Comparison of ENCODE assay signal across 25 mouse cellular contexts in the genomic region with DNA sequence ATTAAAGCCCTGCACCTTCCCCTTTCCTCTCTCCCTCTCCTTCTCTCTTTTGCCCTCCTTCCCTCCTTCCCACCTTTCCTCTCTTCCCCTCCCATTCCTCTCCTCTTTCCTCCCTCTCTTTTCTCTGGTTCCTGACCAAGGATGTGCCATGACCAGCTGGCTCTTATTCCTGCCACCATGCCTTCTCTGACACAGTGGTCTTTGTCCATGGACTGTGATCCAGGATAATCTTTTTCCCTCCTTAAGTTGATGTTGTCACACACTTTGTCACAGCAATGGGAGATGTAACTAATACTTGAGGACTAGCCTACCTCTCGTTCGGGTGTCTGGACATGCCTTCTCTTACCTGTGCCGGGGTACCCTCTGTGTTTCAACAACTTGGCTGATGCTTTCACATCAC.
DNase-seq lines count a peak whose midpoint lies in the region; ATAC-seq and TF ChIP-seq lines count a peak whose summit lies in the region.
"Had no signal": no experiment of that assay in that cellular context is flagged by ENCODE, and none has a peak within 500 bp of the region (broad histone marks: within the 10 kb centered on the region; RNA-seq: fewer than 3 reads in every experiment).

No protein-coding gene starts in this region.

- TF ChIP-seq CTCF in lung, postnatal 0 days (IDR thresholded peaks at IDR 0.05), result no peak

- TF ChIP-seq EP300 in lung, postnatal 0 days (IDR thresholded peaks at IDR 0.05), result no peak

- no peak overlapping the region for H3K27ac ChIP-seq in heart, embryonic 11.5 days (ENCODE audit: low read depth, low read length)
- peak overlapping the region; percentile 56 for H3K27ac ChIP-seq in lung, embryonic 15.5 days
- H3K27ac ChIP-seq in lung, postnatal 0 days (ENCODE audit: low read length), result no peak overlapping the region
- H3K27ac ChIP-seq: forebrain, embryonic 10.5 days; forebrain, embryonic 13.5 days; heart, embryonic 13.5 days; hindbrain, embryonic 15.5 days had no signal

- 71% methylated on average over 3 of the region's 3 CpGs for WGBS in heart, embryonic 11.5 days (ENCODE audit: insufficient replicate concordance)
- 50% methylated on average over 3 of the region's 3 CpGs for WGBS in lung, embryonic 15.5 days
- WGBS in lung, postnatal 0 days, result 57% methylated on average over 3 of the region's 3 CpGs

- H3K27me3 ChIP-seq in heart, embryonic 11.5 days (ENCODE audit: control insufficient read depth, insufficient read depth, low read length), result no peaks in the 10 kb centered on the region
- no peaks in the 10 kb centered on the region for H3K27me3 ChIP-seq in lung, embryonic 15.5 days
- H3K27me3 ChIP-seq in lung, postnatal 0 days (replicated peaks; ENCODE audit: insufficient read depth, low read length), result no peaks in the 10 kb centered on the region
- H3K27me3 ChIP-seq: CH12.LX; forebrain, embryonic 13.5 days; heart, embryonic 13.5 days; hindbrain, embryonic 15.5 days; Patski had no signal

- H3K9ac ChIP-seq in heart, embryonic 11.5 days (ENCODE audit: low read depth, low read length), result no peak overlapping the region
- no peak overlapping the region for H3K9ac ChIP-seq in lung, embryonic 15.5 days
- H3K9ac ChIP-seq in lung, postnatal 0 days (replicated peaks; ENCODE audit: low read depth), result no peak overlapping the region
- H3K9ac ChIP-seq: forebrain, embryonic 13.5 days; heart, embryonic 13.5 days; hindbrain, embryonic 15.5 days had no signal

- DNase-seq in heart, adult 11 months, result peak; percentile 72
- no peak for DNase-seq in lung, adult 18-20 months
- no peak for DNase-seq in lung, postnatal 0 days (ENCODE audit: low spot score)
- peak; percentile 53 for DNase-seq in lung, postnatal 14 days
- DNase-seq in thymus, postnatal 0 days (ENCODE audit: low spot score), result no peak
- no peak for DNase-seq in gastrocnemius, adult 8-10 months (ENCODE audit: low spot score in 2 of 2)
- DNase-seq: adrenal gland, adult 2 months; adrenal gland, postnatal 14 days; B cell, adult 2 months; cerebellum, adult 11 months; cerebellum, adult 8-10 months; gastrocnemius, postnatal 14 days; heart, adult 18-20 months; heart, postnatal 14 days; heart, postnatal 4 days had no signal

- no peaks in the 10 kb centered on the region for H3K9me3 ChIP-seq in heart, embryonic 11.5 days (replicated peaks; ENCODE audit: control insufficient read depth, low read length)
- no peaks in the 10 kb centered on the region for H3K9me3 ChIP-seq in lung, embryonic 15.5 days
- no peaks in the 10 kb centered on the region for H3K9me3 ChIP-seq in lung, postnatal 0 days (ENCODE audit: low read length)
- H3K9me3 ChIP-seq: forebrain, embryonic 10.5 days; forebrain, embryonic 13.5 days; heart, embryonic 13.5 days; hindbrain, embryonic 15.5 days had no signal

- H3K4me1 ChIP-seq in heart, embryonic 11.5 days (ENCODE audit: control insufficient read depth, insufficient read depth, low read length), result no peaks in the 10 kb centered on the region
- H3K4me1 ChIP-seq in lung, embryonic 15.5 days, result peaks cover 5% of the 10 kb centered on the region; the same call in 1 of the 2 replicates
- H3K4me1 ChIP-seq in lung, postnatal 0 days (ENCODE audit: insufficient read depth, low read depth, low read length), result no peaks in the 10 kb centered on the region
- H3K4me1 ChIP-seq: forebrain, embryonic 13.5 days; heart, embryonic 13.5 days; hindbrain, embryonic 15.5 days had no signal

- ATAC-seq in heart, embryonic 11.5 days (replicated peaks; ENCODE audit: insufficient number of reproducible peaks, low FRiP score, low TSS enrichment), result no peak
- ATAC-seq in lung, embryonic 15.5 days (ENCODE audit: borderline replicate concordance, extremely low read depth, low FRiP score, low TSS enrichment), result peak; percentile 85
- ATAC-seq in lung, postnatal 0 days, result peak; percentile 47; the same call in 1 of the 2 replicates
- ATAC-seq: forebrain, embryonic 13.5 days; forebrain, embryonic 16.5 days; Patski had no signal

- H3K36me3 ChIP-seq in heart, embryonic 11.5 days (ENCODE audit: control insufficient read depth, insufficient read depth, low read length), result no peaks in the 10 kb centered on the region
- H3K36me3 ChIP-seq in lung, embryonic 15.5 days, result no peaks in the 10 kb centered on the region
- H3K36me3 ChIP-seq in lung, postnatal 0 days (ENCODE audit: insufficient read depth, low read length), result no peaks in the 10 kb centered on the region
- H3K36me3 ChIP-seq: forebrain, embryonic 10.5 days; G1E; heart, embryonic 13.5 days; hindbrain, embryonic 15.5 days had no signal

- no peak overlapping the region for H3K4me2 ChIP-seq in heart, embryonic 11.5 days
- 0 out of 2 replicates have a peak overlapping the region, but pooled peaks have one; percentile 15 for H3K4me2 ChIP-seq in lung, embryonic 15.5 days
- H3K4me2 ChIP-seq in lung, postnatal 0 days (replicated peaks; ENCODE audit: low read depth, low read length), result no peak overlapping the region
- H3K4me2 ChIP-seq: forebrain, embryonic 13.5 days; heart, embryonic 13.5 days; hindbrain, embryonic 15.5 days had no signal

- H3K4me3 ChIP-seq in heart, embryonic 11.5 days (ENCODE audit: low read depth, low read length), result no peak overlapping the region
- H3K4me3 ChIP-seq in lung, embryonic 15.5 days, result no peak overlapping the region
- no peak overlapping the region for H3K4me3 ChIP-seq in lung, postnatal 0 days (ENCODE audit: low read depth, low read length)
- H3K4me3 ChIP-seq: forebrain, embryonic 10.5 days; forebrain, embryonic 13.5 days; heart, embryonic 13.5 days; hindbrain, embryonic 15.5 days had no signal

Comparison
In these comparisons a context has a peak if more than half of its experiments do, and no peak if none do; other contexts are left out.
1. DNase-seq: peak in heart, adult 11 months (single experiment) and lung, postnatal 14 days (single experiment); none in lung, adult 18-20 months (0 of 2), lung, postnatal 0 days (single experiment), thymus, postnatal 0 days (single experiment) and gastrocnemius, adult 8-10 months (0 of 2).